Mouse (Mus musculus) stomach, embryonic 14.5 days (tissue): ENCODE measurements around the gene Lgals9. TPM values are rescaled to one million over a fixed set of nuclear protein-coding genes. Genes with fewer than 3 reads are reported as not detected.
"Not testable (repeated sequence)": the region's sequence is repeated elsewhere in the genome, so short reads cannot be mapped to it uniquely, and the experiment has no call there.

Experiments used
- ATAC-seq: fragments of 200-750 bp; cut with Nextera tagmentation; 2 replicates; pipeline ENCODE4 v1.8.0; 2017; ENCODE audit warnings: low read depth, moderate TSS enrichment; ENCODE audit not compliant: insufficient number of reproducible peaks, insufficient read depth, low FRiP score
- H3K27ac ChIP-seq: fragments of 300-500 bp; sonication (generic); 2 replicates; pipeline ENCODE4 v1.5.1; 2014; ENCODE audit warnings: mild to moderate bottlenecking, low read length, moderate library complexity, mixed read lengths
- H3K27me3 ChIP-seq: fragments of 300-500 bp; sonication (generic); 2 replicates; pipeline ENCODE4 v1.6.1; 2014; ENCODE audit warnings: low read length, control low read depth, mixed read lengths; ENCODE audit not compliant: control insufficient read depth, insufficient read depth
- H3K36me3 ChIP-seq: fragments of 300-500 bp; sonication (generic); 2 replicates; pipeline ENCODE4 v1.6.1; 2014; ENCODE audit warnings: mild to moderate bottlenecking, control low read depth, low read length, moderate library complexity, mixed read lengths; ENCODE audit not compliant: control insufficient read depth, insufficient read depth
- H3K4me1 ChIP-seq: fragments of 300-500 bp; sonication (generic); 2 replicates; pipeline ENCODE4 v1.6.1; 2014; ENCODE audit warnings: low read length, control low read depth, mixed read lengths; ENCODE audit not compliant: control insufficient read depth, insufficient read depth
- H3K4me2 ChIP-seq: fragments of 300-500 bp; sonication (generic); replicated peaks from 2 replicates; pipeline ENCODE4 v1.6.1; 2014; ENCODE audit warnings: low read depth, low read length, control low read depth
- H3K4me3 ChIP-seq: fragments of 300-500 bp; sonication (generic); 2 replicates; pipeline ENCODE4 v1.5.1; 2014; ENCODE audit warnings: low read depth, low read length, control low read depth
- H3K9ac ChIP-seq: fragments of 300-500 bp; sonication (generic); replicated peaks from 2 replicates; pipeline ENCODE4 v1.6.1; 2014; ENCODE audit warnings: low read depth, mild to moderate bottlenecking, control low read depth, low read length, moderate library complexity, mixed read lengths
- H3K9me3 ChIP-seq: fragments of 300-500 bp; sonication (generic); 2 replicates; pipeline ENCODE4 v1.6.1; 2016; ENCODE audit warnings: low read depth, low read length, control low read depth; ENCODE audit not compliant: control insufficient read depth
- WGBS: fragments of 180-500 bp; shearing (Covaris S2); extraction: QIAGEN DNeasy Blood & Tissue Kit; methylation state at CpG from one replicate; pipeline ENCODE4 v1.1.7; 2014; 5-methylcytosine and 5-hydroxymethylcytosine counted together
- polyA plus RNA-seq: library from polyadenylated mRNA; unstranded; fragments of >200 nt; fragmentation: Nextera tagmentation; extraction: Ambion mirVana; gene quantifications from 2 replicates; pipeline ENCODE4 v1.2.1, GENCODE M21; 2014

The Lgals9 gene
- polyA plus RNA-seq, 1 experiment from 2014 or later, result 32.9 TPM

GRCm38 (mm10) chr11:79013056-79013455, 28.3 kb upstream of the Lgals9 start:
- Histone ChIP-seq H3K9ac (no peak overlapping the region), H3K27me3 (no peaks in the 10 kb centered on the region), H3K36me3 (no peaks in the 10 kb centered on the region; the same call in 1 of the 2 replicates), H3K9me3 (no peaks in the 10 kb centered on the region), H3K27ac (no peak overlapping the region), H3K4me2 (no peak overlapping the region), H3K4me1 (peaks cover 9% of the 10 kb centered on the region), H3K4me3 (no peak overlapping the region)
- no peak for ATAC-seq

GRCm38 (mm10) chr11:79012529-79012928, 27.8 kb upstream of the Lgals9 start:
- Histone ChIP-seq H3K4me1 (peaks cover 9% of the 10 kb centered on the region), H3K36me3 (no peaks in the 10 kb centered on the region; the same call in 1 of the 2 replicates), H3K4me3 (no peak overlapping the region), H3K9ac (no peak overlapping the region), H3K27me3 (no peaks in the 10 kb centered on the region), H3K27ac (no peak overlapping the region), H3K4me2 (no peak overlapping the region), H3K9me3 (no peaks in the 10 kb centered on the region)
- ATAC-seq, result no peak
- 100% methylated on average over 2 of the region's 2 CpGs for WGBS

GRCm38 (mm10) chr11:79008891-79009290, 24.1 kb upstream of the Lgals9 start:
- H3K4me2 ChIP-seq, result no peak overlapping the region
- no peak overlapping the region for H3K27ac ChIP-seq
- no peak for ATAC-seq
- H3K9ac ChIP-seq, result no peak overlapping the region
- no peaks in the 10 kb centered on the region for H3K9me3 ChIP-seq
- H3K4me3 ChIP-seq, result no peak overlapping the region
- H3K27me3 ChIP-seq, result no peaks in the 10 kb centered on the region
- 81% methylated on average over 7 of the region's 7 CpGs for WGBS
- peaks cover 4% of the 10 kb centered on the region; the same call in 1 of the 2 replicates for H3K4me1 ChIP-seq
- no peaks in the 10 kb centered on the region for H3K36me3 ChIP-seq

- no peak for ATAC-seq
- H3K27me3 ChIP-seq, result no peaks in the 10 kb centered on the region
- peaks cover 6% of the 10 kb centered on the region; the same call in 1 of the 2 replicates for H3K4me1 ChIP-seq
- H3K9me3 ChIP-seq, result no peaks in the 10 kb centered on the region
- H3K27ac ChIP-seq, result no peak overlapping the region
- 79% methylated on average over 6 of the region's 6 CpGs for WGBS
- H3K9ac ChIP-seq, result no peak overlapping the region
- H3K36me3 ChIP-seq, result no peaks in the 10 kb centered on the region
- H3K4me2 ChIP-seq, result no peak overlapping the region
- no peak overlapping the region for H3K4me3 ChIP-seq
These were observed 23.4 kb upstream of the Lgals9 start for GRCm38 (mm10) chr11:79008007-79008775.

GRCm38 (mm10) chr11:79007356-79007755, 22.6 kb upstream of the Lgals9 start:
- H3K27me3 ChIP-seq, H3K4me2 ChIP-seq, H3K9me3 ChIP-seq, H3K36me3 ChIP-seq, H3K9ac ChIP-seq, H3K27ac ChIP-seq, ATAC-seq, H3K4me3 ChIP-seq: not testable (repeated sequence)
- peaks cover 12% of the 10 kb centered on the region for H3K4me1 ChIP-seq
- WGBS, result 83% methylated on average over 3 of the region's 3 CpGs

GRCm38 (mm10) chr11:79006417-79006816, 21.7 kb upstream of the Lgals9 start:
- no peak overlapping the region for H3K27ac ChIP-seq
- peaks cover 15% of the 10 kb centered on the region for H3K4me1 ChIP-seq
- no peak overlapping the region for H3K4me2 ChIP-seq
- no peaks in the 10 kb centered on the region for H3K9me3 ChIP-seq
- no peak for ATAC-seq
- no peak overlapping the region for H3K4me3 ChIP-seq
- H3K36me3 ChIP-seq, result no peaks in the 10 kb centered on the region
- no peaks in the 10 kb centered on the region for H3K27me3 ChIP-seq
- no peak overlapping the region for H3K9ac ChIP-seq
- WGBS, result 55% methylated on average over 5 of the region's 5 CpGs

- no peak for ATAC-seq
- no peaks in the 10 kb centered on the region for H3K9me3 ChIP-seq
- H3K4me3 ChIP-seq, result no peak overlapping the region
- no peaks in the 10 kb centered on the region for H3K36me3 ChIP-seq
- WGBS, result 77% methylated on average over 14 of the region's 14 CpGs
- peaks cover 15% of the 10 kb centered on the region for H3K4me1 ChIP-seq
- no peak overlapping the region for H3K9ac ChIP-seq
- H3K27ac ChIP-seq, result no peak overlapping the region
- no peaks in the 10 kb centered on the region for H3K27me3 ChIP-seq
- H3K4me2 ChIP-seq, result no peak overlapping the region
These were observed 21.0 kb upstream of the Lgals9 start for GRCm38 (mm10) chr11:79005578-79006394.

- Histone ChIP-seq H3K9ac (no peak overlapping the region), H3K9me3 (no peaks in the 10 kb centered on the region), H3K36me3 (no peaks in the 10 kb centered on the region), H3K27ac (peak overlapping the region; percentile 12; the same call in 1 of the 2 replicates), H3K4me1 (peaks cover 15% of the 10 kb centered on the region), H3K27me3 (no peaks in the 10 kb centered on the region), H3K4me2 (no peak overlapping the region), H3K4me3 (no peak overlapping the region)
- no peak for ATAC-seq
- WGBS, result 69% methylated on average over 10 of the region's 10 CpGs
These were observed 19.3 kb upstream of the Lgals9 start for GRCm38 (mm10) chr11:79003769-79004638.
